Mouse (Mus musculus): ENCODE results near the gene Frat1.

Gene Frat1

DNA sequence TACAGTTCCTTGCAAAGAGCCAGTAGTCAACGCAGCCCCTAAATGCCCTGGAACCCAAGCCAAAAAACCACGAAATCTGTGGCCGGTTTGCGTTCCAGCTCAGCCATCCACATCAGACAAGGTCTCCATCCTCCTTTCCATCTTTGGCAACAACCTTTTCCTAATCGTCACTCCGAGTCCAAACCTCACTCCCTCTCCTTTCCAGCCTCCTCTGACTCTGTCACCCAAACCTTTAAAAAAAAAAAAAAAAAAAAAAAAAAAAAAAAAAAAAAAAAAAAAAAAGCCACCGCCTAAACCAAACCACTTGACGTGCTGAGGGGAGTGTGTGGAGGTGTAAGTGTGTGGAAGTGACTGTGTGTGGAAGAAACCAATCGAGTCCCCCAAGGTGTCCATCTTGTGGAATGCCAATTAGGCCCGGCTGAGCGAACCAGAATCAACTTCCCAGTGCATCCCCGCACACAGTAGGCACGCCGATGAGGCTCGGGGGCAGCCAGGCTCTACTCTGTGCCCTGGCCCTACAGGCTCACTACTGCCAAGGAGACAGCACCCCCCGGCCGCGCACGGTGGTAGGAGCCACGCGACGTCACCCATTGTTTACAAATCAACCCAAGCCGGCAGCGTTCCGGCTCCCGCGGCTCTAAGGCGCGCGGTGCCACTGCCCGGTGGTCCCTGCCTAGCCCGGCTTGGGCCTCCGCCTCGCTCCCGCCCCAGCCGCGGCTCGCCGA lies at the start of gene Frat1:
Frat1 (plus strand) TSS at position 590 of the 725 bp plus-strand sequence.
- peak; percentile 91 to 93 for DNase-seq (ENCODE audit: low spot score in 2 of 2)

DNA sequence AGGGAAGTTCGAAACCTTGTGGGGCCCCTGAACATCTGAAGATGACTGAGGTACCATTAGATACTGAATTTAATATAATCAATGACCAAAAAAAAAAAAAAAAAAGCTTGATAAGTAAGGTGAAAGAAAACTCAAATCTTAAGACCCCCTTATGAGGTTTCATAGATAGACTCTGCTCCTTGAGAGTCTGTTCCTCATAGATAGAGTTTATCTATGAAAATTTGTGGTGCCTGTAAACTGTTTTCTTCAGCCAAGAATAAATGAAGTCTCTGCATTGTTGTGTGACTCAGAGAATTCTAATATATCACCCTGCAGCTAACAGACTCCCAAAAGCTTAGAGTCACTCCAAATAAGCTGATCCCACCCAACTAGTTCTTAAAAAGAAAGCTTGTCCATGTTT lies 42.9 kb upstream of the Frat1 start:
- DNase-seq (ENCODE audit: low spot score in 2 of 2) = no peak

DNA sequence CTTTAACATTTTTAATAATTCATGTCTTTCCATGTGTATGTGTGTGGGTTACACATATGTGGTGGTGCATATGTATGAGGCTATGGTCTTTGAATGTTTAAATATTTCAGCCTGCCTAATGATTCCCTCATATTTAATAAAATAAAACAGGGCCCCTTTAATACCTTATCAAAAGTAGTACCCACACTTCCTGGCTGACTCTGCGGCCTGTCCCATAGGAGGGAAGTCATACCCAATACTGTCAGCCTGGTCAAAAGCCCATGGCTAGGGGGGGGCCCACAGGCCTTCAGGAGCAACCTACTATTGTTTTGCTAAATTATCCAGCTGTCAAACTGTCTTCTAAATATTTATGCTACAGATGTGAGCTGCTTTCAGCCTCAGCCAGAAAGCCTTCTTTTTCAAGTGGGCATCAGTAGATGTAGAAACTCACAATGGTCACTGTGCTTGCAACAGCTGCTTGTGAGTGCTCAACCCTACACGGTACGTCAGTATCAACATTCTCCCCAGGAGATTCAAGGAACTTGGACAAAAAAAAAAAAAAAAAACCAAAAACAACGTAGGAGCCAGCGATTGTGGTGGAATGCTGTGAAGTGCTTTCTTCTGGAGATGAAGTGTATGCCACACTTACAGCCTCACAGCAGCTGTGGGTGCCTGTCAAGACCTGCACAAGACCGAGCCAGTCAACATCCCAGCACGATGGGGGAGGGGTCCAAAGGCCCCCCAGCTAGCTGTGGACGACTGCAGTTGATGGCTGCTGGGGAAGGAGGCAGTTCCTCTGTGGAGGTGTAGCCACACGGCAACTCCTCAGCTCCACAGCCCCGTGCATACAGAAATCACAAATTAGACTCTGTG lies 40.4 kb upstream of the Frat1 start:
- no peak for DNase-seq (ENCODE audit: low spot score in 2 of 2)

DNA sequence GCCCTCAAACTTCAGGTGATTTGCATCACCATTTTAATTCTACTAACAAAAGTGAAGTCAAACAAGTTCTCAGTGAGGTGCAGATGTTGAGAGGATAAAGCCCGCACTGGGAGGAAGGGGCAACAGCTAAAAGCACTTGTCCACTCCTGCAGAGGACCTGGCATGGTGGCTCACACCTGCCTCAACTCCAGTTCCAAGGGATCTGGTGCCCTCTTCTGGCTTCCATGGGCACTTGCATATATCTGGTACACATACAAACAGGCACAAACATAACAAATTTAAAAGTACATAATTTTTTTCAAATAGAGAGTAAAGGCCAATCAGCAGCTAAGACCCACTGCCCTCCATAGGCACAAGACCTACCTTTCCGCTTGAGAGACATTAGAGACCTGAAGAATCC lies 38.4 kb upstream of the Frat1 start:
- DNase-seq (ENCODE audit: low spot score in 2 of 2) = no peak

DNA sequence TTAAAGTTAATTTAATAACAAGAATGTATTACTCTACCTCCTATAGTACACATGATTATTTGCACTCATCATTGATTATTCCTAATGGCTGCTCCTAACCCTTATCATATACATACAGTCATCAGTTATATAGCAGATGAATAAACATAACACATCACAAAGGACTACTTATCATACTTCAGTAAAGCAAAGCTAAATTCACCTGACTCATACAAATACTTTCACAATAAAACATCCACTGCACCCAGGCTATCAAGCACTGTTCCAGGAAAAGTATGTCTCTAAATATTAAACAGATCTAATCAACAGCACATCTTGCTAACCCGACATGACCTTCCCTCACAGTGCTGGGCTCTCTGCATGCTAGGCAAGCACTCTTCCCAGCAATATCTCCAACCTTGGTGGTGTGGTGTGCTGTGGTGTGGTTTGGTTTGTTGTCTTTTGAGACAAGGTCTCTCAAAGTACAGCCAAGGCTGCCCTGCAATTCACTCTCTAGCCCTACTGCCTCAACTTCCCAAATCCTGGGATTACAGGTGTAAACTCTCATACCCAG lies 36.8 kb upstream of the Frat1 start:
- no peak for DNase-seq (ENCODE audit: low spot score in 2 of 2)

DNA sequence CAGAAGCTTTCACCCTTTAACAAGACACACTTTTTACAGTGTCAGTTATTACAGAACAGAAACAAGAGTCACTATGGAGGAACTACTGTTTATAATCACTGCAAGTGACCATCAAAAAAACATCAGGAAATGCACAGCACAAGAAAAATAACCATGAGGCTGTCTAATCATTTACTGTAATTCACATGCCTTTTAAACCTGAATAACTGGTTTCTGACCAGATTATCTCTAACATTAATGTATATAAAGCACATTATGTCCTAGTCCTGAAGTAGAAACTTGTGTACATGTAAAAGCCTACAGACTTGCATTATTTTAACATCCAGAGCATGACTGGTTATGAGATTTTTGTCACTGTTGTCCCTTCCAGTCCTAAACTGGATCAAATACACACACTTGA lies 35.8 kb upstream of the Frat1 start:
- no peak for DNase-seq (ENCODE audit: low spot score in 2 of 2)

DNA sequence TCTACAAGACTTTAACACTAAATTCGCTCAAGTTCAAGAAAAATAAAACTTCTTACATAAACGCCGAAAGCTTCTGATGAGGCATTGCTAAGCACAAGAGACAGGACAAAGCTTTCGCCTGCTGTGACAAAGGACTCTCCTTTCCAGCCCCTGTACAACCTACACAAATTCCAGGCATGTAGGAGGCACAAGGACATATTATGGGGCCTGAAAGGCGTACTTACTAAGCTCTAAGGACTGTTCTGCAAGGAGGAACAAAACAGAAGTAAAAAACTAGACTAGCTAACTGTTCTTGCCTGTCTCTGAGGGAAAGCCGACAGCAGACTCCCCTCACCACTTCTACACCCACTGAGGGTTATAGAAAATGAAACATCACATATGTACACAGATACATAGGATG lies 34.9 kb upstream of the Frat1 start:
- DNase-seq (ENCODE audit: low spot score in 2 of 2) = no peak

DNA sequence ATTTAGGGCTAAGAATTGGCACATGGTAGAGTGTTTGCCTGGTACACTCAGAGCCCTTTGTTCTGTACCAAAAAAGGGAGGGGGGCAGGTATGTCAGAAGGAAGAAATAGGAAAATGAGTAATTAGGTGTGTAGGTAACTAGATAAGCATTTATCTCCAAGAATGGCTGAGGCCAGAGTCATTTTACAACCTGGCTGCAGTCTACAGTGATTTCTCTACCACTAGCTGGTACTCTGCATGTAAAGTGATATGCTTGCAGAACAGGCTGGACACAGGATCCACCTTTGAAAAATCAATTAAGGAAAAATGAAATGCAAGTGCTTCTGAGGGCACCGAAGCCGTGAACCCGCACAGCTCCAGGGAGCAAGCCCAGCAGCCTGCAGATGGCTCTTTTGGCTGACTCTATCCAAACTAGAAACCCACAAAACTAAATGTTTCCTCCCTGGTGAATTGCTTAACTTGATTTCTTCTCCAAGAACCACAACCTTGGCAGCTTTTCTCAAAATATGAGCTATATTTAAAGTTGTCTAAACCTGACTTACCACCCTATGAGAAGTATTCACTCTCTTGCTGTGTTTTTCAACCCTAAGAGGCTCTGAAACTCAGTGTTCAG lies 33.5 kb upstream of the Frat1 start:
- no peak for DNase-seq (ENCODE audit: low spot score in 2 of 2)

DNA sequence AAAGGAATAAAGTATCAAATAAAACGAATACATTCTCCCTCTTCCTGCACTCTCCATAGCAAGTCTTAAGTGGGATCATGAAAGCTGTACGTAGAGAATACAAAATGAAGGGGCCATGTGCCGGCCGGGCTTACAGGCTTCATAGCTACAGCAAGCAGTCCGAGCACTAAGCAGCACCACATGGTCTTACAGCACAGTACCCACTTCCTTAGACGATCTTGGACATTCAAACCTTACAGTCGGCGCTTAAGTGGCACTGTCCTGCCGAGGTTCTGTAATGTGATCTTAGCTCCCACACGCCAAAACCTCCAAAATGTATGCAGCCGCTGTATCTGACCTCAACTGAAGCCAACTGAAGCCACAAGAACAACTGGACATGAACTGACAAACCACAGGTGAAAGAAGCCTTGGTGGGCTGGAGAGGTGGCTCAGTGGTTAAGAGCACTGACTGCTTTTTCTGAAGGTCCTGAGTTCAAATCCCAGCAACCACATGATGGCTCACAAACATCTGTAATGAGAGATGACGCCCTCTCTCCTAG lies 32.9 kb upstream of the Frat1 start:
- no peak for DNase-seq (ENCODE audit: low spot score in 2 of 2)

DNA sequence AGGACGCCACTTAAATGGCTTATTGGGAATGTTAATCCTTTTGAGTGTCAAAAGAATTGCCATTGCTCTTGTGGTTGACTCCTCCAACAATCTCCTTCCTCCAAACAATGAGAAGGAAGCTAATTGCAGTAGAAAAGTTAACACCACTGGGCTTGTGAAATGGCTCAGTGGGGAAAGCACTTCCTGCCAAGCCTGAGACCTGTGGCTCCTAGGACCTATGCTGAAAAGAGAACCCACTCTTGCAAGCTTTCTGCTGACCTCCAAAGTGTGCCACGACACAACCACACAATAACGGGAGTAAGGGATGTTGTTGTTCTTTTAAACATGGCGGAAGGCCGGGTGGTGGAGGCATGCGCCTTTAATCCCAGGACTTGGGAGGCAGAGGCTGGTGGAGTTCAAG lies 32.2 kb upstream of the Frat1 start:
- no peak for DNase-seq (ENCODE audit: low spot score in 2 of 2)

DNA sequence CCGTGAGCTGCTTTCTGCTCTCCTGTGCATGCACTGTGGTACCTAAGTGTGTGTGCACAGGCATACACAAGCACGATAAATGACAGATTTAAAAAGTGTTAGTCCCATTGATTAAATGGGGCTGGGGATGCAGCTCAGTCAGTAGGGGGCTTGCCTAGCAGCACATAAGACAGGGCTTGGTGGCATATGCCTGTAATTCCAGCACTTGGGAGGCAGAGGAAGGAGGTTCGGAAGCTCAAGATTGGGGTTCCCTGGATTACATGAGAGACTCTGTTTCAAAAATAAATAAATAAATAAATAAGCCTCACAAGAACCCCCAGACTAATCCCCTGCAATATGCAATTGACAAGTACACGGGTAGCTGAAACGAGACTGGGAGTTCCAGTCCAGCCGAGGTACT lies 29.3 kb upstream of the Frat1 start:
- DNase-seq (ENCODE audit: low spot score in 2 of 2) = no peak

DNA sequence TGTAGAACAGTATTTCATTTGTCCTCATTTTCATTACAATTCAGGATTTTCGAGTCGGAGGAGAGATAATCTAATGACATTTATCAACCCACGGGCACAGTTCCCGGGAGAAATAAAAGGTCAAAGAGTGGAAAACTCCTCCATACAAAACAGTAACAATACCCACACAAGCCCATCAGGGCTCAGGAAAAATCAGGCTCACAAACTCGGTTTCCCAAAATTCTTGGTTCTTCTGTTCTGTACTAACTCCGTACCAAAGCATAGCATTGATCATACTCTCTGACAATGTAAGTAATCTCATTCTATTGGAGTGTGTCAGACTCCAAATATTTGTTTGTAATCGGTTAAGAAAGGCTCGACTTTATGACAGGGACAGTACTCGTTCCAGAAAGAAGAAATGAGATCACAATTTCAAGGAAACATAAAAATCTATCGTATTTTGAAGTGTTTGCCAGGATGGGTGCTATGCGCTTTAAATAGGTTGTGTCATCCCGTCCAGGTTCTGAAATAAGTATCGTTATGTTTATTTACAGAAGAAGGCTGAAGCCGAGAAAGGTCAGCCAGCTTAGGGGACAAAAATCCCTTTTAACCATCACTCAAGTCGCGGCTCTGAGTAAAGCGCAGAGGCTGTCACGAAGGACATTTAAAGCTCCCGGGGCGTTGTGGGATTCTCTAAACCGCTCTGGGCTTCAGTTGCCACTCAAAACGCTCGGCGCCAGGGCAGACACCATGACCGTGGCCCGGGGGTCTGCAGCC lies 28.6 kb upstream of the Frat1 start:
- DNase-seq (ENCODE audit: low spot score in 2 of 2) = no peak

DNA sequence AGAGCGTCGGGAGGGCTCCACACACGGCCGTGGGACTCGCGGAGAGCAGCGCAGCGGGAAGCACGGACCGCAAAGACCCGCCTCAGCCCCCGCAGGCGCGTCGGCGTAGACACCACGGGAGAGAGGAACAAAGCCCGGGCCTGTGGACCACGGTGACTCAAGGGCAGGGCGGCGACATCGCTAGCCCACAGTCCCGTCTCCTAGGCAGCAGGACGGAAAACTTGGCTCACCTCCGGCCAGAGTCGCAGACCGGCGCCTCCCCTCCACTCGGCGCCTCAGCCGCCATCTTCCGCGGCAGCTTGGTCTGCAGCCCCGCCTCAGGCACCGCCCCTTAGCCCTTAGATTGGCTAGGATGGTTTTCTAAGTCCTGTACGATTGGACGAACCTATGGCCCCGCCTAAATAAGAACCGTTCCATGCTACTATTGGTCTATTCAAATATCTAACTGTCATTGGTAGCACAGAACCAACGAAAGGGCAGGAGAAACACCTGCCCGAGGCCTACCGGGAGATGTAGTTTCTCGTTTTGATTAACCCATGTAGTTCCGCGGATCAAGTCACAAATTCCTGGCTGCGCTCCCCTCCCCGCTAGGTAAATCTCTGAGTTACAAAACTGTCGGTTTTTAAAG lies 27.9 kb upstream of the Frat1 start, which contains the start of gene Arhgap19:
Arhgap19 (minus strand) TSS at position 306 of the 628 bp plus-strand sequence.
- peak; percentile 71 to 74 for DNase-seq (ENCODE audit: low spot score in 2 of 2)

DNA sequence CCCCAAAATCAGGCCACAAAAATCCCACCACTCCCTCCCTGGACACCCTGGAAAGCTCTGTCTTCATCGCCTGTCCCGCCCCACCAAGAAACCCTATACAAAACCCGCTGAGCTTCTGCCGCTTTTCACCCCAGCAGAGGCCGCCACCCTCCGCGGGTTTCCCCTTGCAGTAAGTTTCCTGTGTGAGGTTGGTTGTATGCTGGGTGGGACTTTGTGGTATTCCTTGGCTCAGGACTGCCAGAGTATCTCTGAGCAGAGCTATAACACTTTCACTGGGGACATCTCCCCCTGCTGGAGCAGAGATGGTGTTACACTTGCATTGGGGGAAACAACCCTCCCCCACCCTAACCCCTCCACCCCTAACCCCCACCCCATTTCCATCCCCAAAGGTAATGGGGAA lies 26.4 kb upstream of the Frat1 start:
- DNase-seq (ENCODE audit: low spot score in 2 of 2) = no peak

DNA sequence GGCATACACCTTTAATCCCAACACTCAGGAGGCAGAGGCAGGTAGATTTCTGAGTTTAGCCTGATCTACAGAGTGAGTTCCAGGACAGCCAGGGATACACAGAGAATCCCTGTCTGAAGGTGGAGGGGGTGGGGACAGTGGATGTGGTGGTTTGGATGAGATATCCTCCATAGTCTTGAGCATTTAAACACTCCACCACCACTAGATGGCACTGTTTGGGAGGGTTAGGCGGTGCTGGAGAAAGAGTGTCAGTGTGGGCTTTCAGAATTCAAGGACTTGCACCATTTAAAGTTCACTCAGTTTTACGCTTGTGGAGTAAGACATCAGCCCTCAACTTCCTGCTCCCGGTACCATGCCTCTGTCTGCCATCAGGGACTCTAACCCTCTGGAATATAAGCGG lies 23.9 kb upstream of the Frat1 start:
- DNase-seq (ENCODE audit: low spot score in 2 of 2) = no peak

DNA sequence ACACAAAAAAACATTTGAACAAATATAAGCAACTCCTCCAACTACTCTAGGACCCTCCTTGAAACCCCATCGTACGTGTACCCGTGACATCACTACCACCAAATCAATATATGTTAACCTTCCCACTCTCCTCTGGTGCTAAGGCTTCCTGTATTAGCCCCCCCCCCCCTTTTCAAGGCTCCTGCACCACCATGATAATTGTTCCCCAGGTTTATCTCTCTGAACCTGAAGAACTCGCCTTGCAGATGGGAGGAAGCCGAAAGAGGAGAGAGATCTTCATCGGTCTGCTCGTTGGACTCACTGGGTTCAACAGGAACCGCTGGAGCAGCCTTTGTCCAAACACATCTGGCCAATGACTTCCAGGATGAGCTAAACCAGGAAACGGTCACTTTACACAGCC lies 22.3 kb upstream of the Frat1 start:
- no peak for DNase-seq (ENCODE audit: low spot score in 2 of 2)

DNA sequence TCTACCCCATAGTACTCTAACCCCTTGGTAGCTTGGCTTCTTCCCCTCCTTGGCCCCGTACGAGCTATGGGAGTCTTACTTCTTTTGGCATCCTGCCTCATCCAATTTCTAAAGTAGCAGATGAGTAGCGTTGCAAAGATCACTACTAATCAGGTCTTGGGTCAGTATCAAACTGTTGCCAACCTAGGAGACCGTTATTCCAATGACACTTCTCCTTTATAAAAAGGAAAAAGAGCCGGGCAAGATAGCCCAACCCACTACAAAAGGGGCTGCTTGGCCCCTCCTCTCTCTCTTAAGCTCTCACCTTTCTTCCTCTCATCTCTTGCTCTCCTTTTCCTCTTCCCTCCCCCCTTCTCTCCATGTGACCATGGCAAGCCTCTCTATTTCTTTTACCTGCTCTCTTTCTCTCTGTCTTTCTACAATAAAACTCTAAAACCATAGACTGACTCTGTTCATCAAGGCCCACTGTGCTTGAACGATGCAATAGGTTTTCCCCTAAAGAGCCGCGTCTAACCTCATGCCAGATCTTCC lies 21.6 kb upstream of the Frat1 start:
- no peak for DNase-seq (ENCODE audit: low spot score in 2 of 2)

DNA sequence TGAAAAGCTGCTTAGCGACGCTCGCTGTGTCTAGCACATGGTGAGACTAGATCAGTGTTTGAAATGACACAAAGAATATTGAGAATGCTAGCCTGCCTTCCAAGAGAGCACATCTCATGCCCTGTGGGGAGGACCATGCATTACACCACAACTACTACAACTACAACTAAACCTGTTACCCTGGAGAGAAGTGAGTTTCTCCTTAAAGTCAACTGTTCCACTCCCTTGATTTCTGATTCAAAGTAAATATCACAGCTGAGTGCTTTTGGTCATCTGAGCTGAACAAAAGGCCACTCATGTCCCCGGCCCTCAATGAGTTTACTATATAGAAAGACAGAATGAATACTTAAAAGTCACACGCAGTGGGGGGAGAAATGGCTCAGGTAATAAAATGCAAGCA lies 19.7 kb upstream of the Frat1 start:
- DNase-seq (ENCODE audit: low spot score in 2 of 2) = no peak

DNA sequence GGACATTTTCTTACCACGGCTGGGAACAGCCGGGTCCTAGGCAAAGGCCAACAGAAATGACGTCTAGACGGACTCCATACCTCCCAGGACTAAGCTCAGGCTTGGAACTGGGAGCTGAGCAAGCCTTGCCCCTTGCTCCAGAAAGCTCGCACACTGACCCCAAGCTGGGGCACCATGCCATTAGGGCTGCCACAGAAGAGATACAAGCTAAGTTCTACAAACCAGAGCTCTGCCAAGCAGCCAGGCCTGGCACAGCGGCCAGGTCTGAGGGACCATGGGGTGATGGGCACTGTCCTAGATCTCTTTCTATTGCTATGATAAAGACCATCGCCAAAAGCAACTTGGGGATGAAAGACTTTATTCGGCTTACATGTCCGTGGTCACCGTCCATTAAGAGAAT lies 17.2 kb upstream of the Frat1 start:
- no peak for DNase-seq (ENCODE audit: low spot score in 2 of 2)

DNA sequence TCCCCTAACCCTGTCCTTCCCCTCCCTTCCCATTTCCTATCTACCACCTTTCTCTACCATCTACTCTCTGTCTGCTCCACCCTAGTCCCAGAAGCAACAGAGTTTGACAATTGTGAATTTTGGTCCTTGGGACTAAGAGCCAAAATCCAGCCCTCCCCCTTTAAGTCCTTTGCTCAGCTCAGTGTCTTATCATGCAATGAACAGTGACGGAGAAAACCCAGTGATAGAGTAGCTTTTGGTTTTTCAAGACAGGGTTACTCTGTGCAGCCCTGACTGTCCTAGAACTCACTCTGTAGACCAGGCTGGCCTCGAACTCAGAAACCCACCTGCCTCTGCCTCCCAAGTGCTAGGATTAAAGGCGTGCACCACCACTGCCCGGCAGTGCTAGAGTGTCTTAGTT lies 16.4 kb upstream of the Frat1 start:
- no peak for DNase-seq (ENCODE audit: low spot score in 2 of 2)

DNA sequence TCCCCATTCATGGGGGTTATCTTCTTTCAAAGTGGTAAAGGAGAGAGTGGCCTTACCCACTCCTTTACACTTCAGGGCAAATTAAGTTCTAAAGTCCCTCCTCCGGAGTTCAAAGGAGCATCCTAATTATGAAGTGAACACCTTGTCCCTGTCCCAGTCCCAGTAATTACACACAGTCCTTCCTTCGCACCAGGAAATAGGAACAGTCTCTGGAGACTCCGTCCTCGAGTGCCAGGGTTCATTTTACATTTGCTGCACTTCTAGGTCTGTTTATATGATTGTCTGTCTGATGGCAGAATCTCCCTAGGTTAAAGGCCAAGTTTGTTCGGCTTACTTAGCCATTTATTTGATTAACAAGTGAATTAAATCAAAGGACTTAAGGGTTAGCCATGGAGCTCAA lies 13.4 kb upstream of the Frat1 start:
- DNase-seq (ENCODE audit: low spot score in 2 of 2) = no peak

All from frontal cortex, postnatal 25 days (tissue).